Mouse (Mus musculus) bone marrow, adult 2 months (tissue): ENCODE data around the gene Spata19. TPM values are rescaled to one million over a fixed set of nuclear protein-coding genes. Genes with fewer than 3 reads are reported as not detected.

ENCODE experiments used
- H3K27ac ChIP-seq: fragments of 200-500 bp; 2 replicates; pipeline ENCODE4 v1.5.1; 2012; ENCODE audit warnings: low read depth, mild to moderate bottlenecking, control low read depth, inconsistent platforms, low read length; ENCODE audit not compliant: control insufficient read depth, poor library complexity, insufficient read depth
- H3K4me1 ChIP-seq: fragments of 200-500 bp; 2 replicates; pipeline ENCODE4 v1.6.1; 2011; ENCODE audit warnings: low read length; ENCODE audit not compliant: control insufficient read depth, insufficient read depth
- H3K4me3 ChIP-seq: fragments of 200-500 bp; replicated peaks from 2 replicates; pipeline ENCODE3; 2011; ENCODE audit warnings: mild to moderate bottlenecking, low read depth, low read length, control low read depth; ENCODE audit not compliant: control insufficient read depth
- CTCF ChIP-seq: fragments of 200-500 bp; IDR thresholded peaks from 2 replicates; pipeline ENCODE4 v1.5.1; 2011; ENCODE audit warnings: low read length, control low read depth; ENCODE audit not compliant: control insufficient read depth, insufficient read depth
- POLR2A ChIP-seq: fragments of 200-500 bp; IDR thresholded peaks from 2 replicates; pipeline ENCODE4 v1.6.1; 2011; ENCODE audit warnings: low read depth, mild to moderate bottlenecking, control low read depth, low read length, borderline replicate concordance; ENCODE audit not compliant: control insufficient read depth
- WGBS: fragments of 180-500 bp; shearing (Covaris S2); methylation state at CpG from one replicate; pipeline ENCODE4 v1.1.7; 2018; 5-methylcytosine and 5-hydroxymethylcytosine counted together
- polyA plus RNA-seq: library from polyadenylated mRNA; stranded (reverse); fragments of >200 nt; gene quantifications from 2 replicates; pipeline ENCODE4 v1.2.4, GENCODE M21; 2011; ENCODE audit warnings: low replicate concordance; ENCODE audit not compliant: missing spikeins, insufficient read depth, insufficient read length

Spata19 gene
- polyA plus RNA-seq: not detected in 2 replicates

DNA sequence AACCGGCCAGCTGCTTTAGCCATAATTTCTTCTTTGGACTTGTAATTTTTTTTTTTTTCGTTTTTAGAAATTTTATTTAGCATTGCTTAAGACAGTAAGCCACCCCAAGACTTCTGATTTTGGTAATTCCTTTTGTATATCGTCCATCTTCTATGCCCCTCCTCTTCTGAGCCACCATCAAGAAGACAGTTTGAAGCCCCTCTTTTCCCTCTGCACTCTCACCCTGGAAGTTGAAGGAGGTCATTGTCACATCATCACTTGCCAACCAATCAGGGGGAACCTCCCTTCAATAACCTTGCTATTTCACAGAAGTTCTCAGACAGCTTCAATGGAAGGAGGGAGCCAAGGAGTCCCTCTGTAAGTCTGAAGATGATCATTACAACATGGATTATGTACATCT is at the start of gene Spata19:
Spata19 (plus strand) TSS at position 301 of the 400 bp plus-strand sequence.
- no peak for TF ChIP-seq POLR2A
- no peak for TF ChIP-seq CTCF
- no peak within 1 kb of the TSS for H3K4me3 ChIP-seq
- no peak within 1 kb of the TSS for H3K27ac ChIP-seq
- no peaks in the 10 kb centered on the region for H3K4me1 ChIP-seq
- WGBS: 66% methylated on average over 3 of the region's 3 CpGs

DNA sequence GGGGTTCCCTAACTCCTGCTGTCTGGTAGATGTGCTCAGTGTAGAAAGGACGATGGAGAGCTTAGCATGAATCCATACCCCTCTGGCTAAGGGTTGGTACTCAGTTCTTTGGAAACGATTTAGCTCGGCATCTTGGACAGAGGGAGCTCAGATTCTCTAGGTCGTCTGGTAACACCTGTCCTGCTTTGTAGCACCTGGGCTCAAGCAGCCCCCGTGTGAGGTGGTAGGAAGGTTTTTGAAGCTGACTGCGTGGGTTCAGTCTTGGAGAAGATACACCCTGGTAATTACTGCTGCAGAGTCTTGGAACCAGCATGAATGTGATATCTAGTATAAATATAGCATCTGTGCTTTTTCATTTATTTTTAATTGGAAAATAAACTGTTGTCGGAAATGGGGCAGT is 43.5 kb upstream of the Spata19 start:
- WGBS: 72% methylated on average over 7 of the region's 7 CpGs
- H3K27ac ChIP-seq: no peak overlapping the region
- TF ChIP-seq CTCF (no peak), POLR2A (no peak)
- no peak overlapping the region for H3K4me3 ChIP-seq
- H3K4me1 ChIP-seq: no peaks in the 10 kb centered on the region

DNA sequence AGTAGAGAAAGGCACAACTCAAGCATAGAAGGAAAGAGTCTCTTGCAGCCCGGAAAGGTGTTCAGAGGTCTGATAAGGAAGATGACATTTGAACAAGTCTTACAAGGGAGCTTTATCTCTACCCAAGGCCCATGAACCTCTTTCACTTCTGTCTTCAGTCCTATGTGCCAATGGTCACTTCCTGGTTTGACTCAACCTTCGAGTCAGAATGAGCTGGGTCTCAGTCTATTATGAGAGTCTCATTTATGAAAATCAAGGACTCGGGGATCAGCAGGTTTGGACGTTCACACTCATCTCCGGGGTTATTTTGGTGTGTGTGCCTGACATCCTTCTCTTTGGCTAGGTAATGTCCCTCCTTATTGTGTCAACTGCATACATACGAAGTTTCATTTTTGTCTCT is 38.7 kb upstream of the Spata19 start:
- H3K4me3 ChIP-seq: no peak overlapping the region
- WGBS: 79% methylated on average over 6 of the region's 6 CpGs
- H3K27ac ChIP-seq: no peak overlapping the region
- no peak for TF ChIP-seq POLR2A
- H3K4me1 ChIP-seq: no peaks in the 10 kb centered on the region

DNA sequence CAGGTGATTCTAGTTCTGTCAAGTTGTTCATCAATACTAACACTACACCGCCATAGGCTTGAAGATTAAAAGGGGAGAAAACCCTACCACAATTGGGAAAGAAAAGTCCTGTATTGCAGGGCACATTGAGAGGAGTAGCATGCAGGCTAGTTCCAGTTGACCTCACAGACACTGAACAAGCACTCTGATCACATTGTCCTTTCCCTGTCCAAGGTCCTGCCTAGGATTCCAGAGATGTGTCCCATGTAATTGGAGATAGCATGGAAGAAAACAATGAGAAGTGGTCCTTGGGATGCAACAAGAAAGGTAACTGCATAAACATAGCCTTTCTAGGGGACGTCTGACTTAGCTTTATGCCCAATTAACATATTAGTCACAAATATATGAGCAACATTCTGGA is 29.4 kb upstream of the Spata19 start:
- WGBS: 56% methylated on average over 2 of the region's 2 CpGs
- no peak overlapping the region for H3K27ac ChIP-seq
- TF ChIP-seq CTCF: no peak
- no peak for TF ChIP-seq POLR2A
- H3K4me1 ChIP-seq: no peaks in the 10 kb centered on the region
- no peak overlapping the region for H3K4me3 ChIP-seq

DNA sequence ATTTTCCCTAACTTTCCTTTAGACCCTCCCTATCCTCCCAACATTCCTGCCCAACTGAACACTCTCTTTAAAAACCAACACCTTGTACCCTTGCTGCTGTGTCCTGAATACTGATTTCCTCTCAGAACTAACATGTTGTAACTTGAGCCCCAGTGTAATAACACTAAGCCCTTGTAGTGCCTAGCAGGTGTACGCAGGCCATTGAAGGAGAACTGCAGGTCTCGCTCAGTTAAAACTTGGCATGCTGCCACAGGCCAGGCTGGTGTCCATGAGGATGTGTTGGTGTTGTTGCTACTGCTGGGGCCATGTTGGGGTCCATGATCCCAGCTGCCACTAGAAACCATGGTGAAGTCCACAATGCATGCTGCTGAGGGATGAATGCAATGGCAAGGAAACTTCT is 27.5 kb upstream of the Spata19 start:
- 80% methylated on average over 2 of the region's 2 CpGs for WGBS

DNA sequence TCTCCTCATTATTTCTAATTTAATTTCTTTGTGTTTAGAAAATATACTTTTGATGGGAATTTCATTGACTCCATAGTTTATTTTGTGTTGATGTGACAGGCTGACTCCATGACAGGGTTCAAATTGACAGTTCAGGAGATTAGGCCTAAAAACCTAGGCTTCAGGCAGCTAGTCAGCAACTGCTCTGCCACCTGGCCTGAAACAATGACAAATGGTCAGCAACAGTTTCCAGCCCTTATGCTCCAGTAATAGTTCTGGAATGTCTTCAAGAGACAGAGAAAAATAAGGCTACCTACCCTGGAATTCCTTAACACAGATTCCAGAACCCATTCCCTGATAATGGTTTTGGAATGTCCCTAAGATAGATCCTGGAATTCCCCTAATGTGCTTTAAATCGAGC is 20.9 kb upstream of the Spata19 start:
- Histone ChIP-seq H3K4me1 (no peaks in the 10 kb centered on the region), H3K27ac (no peak overlapping the region), H3K4me3 (no peak overlapping the region)
- WGBS: 48% methylated on average over 1 of the region's 1 CpGs
- TF ChIP-seq POLR2A (no peak), CTCF (no peak)

More for the DNA sequence above, 27.5 kb upstream of the Spata19 start:
- H3K4me3 ChIP-seq: no peak overlapping the region
- no peaks in the 10 kb centered on the region for H3K4me1 ChIP-seq
- TF ChIP-seq CTCF (no peak), POLR2A (no peak)
- H3K27ac ChIP-seq: no peak overlapping the region

DNA sequence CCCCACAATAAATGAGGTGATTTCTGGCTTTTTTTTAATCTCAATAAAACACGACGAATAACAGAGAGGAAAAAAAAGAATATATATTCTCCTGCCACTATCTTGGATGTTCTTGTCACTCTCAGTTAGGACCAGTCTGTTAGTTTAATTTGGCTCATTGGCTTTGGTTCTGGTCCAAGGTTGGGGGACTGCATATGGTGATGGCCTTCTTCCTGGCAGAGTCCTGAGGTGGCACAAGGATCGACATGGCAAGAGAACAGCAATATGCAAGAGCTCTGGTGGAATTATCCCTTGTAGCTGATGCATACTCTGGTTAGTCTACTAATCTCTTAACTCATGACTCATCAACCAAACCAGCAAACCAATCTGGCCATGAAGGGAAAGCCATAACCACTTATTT is 9.6 kb upstream of the Spata19 start:
- TF ChIP-seq CTCF (no peak), POLR2A (no peak)
- Histone ChIP-seq H3K4me3 (no peak overlapping the region), H3K27ac (no peak overlapping the region), H3K4me1 (no peaks in the 10 kb centered on the region)
- 78% methylated on average over 3 of the region's 3 CpGs for WGBS

DNA sequence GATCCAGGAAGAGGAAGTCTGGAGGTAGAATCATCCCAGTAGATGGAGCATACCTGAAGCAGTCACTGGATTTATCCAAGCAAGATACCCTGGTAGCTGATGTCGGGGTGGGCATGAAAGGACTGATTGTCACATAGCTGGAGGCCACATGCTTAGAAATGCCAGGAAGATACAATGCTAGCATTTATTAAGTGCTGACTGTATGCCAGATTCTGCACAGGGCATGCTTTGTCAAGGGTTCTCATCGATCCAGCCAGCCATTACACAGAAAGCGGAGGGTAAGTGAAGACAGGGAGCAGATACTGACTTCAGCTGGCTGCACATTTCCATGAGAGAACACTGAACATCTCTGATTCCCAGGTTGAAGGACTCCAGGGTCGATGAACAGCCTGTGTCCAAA is 4.6 kb downstream of the Spata19 start:
- H3K4me1 ChIP-seq: no peaks in the 10 kb centered on the region
- WGBS: 76% methylated on average over 4 of the region's 4 CpGs
- TF ChIP-seq POLR2A (no peak), CTCF (no peak)

DNA sequence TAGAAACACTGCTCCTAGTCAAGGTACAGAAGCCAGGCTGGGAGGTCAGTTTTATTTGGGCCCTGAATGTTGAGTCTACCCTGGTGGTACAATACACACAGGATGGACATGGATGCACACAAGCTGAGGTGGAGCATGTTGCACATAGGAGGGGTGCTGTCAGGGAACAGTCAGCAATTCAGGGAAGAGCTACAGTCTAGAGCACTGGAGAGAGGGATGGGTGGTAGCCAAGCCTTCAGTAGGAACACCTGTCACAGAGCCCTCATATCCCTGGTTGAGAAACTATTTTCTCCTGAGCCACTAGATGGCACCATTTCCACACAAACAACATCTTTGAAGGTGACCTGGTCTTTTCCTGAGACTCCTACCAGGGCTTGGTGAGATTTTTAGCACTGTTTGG is 13.1 kb downstream of the Spata19 start:
- Histone ChIP-seq H3K4me1 (no peaks in the 10 kb centered on the region), H3K4me3 (no peak overlapping the region), H3K27ac (no peak overlapping the region)
- TF ChIP-seq CTCF: no peak
- TF ChIP-seq POLR2A: no peak

More for the DNA sequence above, 4.6 kb downstream of the Spata19 start:
- no peak overlapping the region for H3K27ac ChIP-seq
- no peak overlapping the region for H3K4me3 ChIP-seq
